Mouse (Mus musculus): ENCODE data around the gene Fbxw9. TPM values are rescaled to one million over a fixed set of nuclear protein-coding genes. Genes with fewer than 3 reads are reported as not detected.
A peak's percentile ranks its signal among the peaks of the same experiment; 100 is the strongest.

Gene Fbxw9
- polyA plus RNA-seq, 1 experiment from 2014 or later = 18.0 TPM

DNA sequence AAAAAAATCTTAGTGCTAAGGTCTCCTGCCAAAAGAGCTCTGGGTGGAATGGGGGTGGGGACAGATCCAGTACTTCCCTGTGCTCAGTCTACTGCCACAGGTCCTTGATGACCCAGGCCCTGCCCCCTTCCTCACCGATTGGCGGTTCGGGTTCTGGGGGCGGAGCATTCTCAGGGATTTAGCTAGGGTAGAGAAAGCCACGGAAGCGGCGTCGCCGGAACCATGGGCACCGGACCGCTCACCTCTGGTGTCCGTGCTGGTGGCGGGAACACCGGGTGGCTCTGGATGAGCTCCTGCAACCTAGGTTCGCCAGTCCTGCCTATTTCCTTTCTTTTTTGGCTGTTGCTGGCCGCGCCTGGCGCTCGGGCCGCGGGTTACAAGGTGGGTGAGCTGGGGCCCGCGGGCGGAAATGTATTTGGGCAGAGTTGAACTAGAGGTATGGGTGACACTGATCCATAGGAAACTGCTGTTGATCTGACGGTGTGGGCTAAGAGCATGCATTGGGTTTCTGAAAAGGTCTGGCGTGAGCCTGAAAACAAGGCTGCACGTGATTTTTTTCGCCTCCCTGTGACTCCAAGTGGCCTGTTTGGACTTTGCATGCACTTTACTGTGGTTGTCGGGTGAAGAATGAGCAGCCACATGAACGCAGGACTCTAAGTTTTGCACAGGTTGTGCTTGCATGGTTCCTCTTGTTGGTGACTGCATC lies 23.4 kb downstream of the Fbxw9 start, which contains the start of gene Man2b1:
Gene Man2b1 (plus strand): TSS at position 163 of the 706 bp plus-strand sequence.
- DNase-seq (ENCODE audit: low spot score) = peak; percentile 87

- no peak for DNase-seq (ENCODE audit: low spot score)
Observed at GRCm38 (mm10) chr8:85084633-85085032, 24.8 kb downstream of the Fbxw9 start.

GRCm38 (mm10) chr8:85086238-85086637 lies 26.4 kb downstream of the Fbxw9 start:
- DNase-seq (ENCODE audit: low spot score) = no peak

DNA sequence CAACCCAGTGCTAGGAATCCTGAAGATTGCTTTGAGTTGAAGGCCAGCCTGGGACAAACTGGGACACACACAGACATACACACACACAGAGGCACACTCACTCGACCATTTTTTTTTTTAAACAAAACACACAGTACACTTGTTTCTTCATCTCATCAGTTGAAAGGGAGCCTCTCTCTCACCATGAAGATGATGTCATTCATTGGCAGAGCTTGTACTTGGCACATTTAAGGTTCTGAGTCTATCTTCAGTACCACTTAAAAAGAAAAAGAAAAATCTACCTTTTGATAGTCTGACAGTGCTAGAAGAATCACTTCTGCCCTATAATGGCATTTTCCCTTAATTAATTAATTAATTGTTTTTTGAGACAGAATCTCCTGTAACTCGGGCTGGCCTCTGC lies 28.9 kb downstream of the Fbxw9 start:
- no peak for DNase-seq (ENCODE audit: low spot score)

DNA sequence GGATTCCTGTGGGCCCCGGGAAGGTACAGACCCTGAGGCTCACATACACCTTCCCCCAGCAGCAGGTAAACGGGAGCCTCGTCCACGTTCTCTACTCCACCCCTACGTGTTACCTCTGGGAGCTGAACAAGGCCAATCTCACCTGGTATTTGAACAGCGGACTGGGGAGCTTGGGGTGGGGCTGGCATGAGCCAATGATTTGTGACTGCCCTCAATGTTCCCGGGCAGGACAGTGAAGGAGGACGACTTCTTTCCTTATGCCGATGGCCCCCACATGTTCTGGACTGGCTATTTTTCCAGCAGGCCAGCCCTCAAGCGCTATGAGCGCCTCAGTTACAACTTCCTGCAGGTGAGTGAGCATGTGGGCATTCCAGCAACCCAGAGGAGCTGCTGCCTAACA lies 31.0 kb downstream of the Fbxw9 start:
- no peak for DNase-seq (ENCODE audit: low spot score)

- no peak for DNase-seq (ENCODE audit: low spot score)
Observed at GRCm38 (mm10) chr8:85091526-85092090, 31.8 kb downstream of the Fbxw9 start.

DNA sequence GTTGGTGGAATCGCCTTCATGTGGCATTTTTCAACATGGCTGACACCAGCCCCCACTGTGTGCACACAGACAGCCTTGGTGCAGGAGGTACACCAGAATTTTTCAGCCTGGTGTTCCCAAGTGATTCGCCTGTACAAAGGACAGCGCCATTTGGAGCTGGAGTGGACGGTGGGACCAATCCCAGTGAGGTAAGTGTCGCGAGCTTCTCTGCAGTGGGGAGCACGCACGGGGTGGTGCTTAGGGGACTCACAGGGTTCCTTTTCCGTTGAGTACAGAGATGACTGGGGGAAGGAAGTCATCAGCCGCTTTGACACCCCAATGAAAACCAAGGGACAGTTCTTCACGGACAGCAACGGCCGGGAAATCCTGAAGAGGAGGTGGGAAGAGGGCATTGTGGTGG lies 35.2 kb downstream of the Fbxw9 start:
- no peak for DNase-seq (ENCODE audit: low spot score)

- DNase-seq (ENCODE audit: low spot score) = no peak
Observed at GRCm38 (mm10) chr8:85095566-85095965, 35.7 kb downstream of the Fbxw9 start.

GRCm38 (mm10) chr8:85096196-85096595 lies 36.3 kb downstream of the Fbxw9 start:
- no peak for DNase-seq (ENCODE audit: low spot score)

GRCm38 (mm10) chr8:85096850-85097249 lies 37.0 kb downstream of the Fbxw9 start:
- no peak for DNase-seq (ENCODE audit: low spot score)

DNA sequence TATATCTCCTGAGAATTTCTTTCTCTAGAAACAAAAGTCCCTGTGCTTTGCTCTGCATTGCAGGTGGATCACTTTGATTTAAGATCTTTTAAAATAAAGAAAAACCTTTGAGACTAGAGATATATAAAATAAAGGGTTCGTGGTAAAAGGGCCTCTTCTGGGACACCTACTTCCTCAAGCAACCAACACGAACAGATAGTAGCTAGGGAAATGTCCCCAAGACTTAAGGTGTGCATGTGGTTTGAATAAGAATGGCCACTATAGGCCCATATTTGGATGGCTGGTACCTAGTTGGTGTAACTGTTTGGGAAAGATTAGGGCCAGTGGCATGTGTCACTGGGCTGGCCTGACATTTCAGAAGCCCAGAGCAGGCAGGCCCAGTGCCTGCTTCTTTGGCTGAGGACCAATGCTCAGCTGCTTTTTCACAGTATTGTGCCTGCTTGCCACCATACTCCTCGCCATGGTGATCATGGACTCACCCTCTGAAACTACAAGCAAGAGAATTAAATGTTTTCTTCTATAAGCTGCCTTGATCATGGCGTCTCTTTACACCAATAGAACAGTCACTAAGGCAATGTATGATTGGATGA lies 40.3 kb downstream of the Fbxw9 start:
- DNase-seq (ENCODE audit: low spot score) = no peak

DNA sequence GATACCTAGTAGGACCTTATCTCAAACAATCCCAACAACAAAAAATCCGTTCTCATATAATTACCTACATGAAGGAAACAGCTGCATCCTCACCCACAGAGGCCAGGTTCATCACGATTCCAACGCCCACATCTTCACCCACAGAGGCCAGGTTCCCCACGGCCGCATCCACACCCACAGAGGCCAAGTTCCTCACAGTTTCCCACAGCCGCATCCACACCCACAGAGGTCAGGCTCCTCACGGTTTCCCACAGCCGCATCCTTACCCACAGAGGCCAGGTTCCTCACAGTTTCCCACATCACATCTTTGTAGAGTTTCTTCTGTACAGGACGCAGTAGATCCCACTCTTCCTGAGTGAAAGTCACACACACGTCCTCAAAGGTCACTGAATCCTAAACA lies 53.4 kb downstream of the Fbxw9 start:
- no peak for DNase-seq (ENCODE audit: low spot score)

- DNase-seq (ENCODE audit: low spot score) = no peak
Observed at GRCm38 (mm10) chr8:85115501-85115900, 55.6 kb downstream of the Fbxw9 start.

Small RNAs within 50 kb of the gene (microRNA-seq; reads per million reads assigned to microRNA genes)
- gene Gm23388 (ENCODE audit: borderline number of aligned reads) = not detected
- gene Mir7070 (ENCODE audit: borderline number of aligned reads) = not detected

Other genes starting within 250 kb of the Fbxw9 start
- 4.0 and 4.4 TPM in 2 replicates for gene Dand5, start 237.2 kb upstream of the Fbxw9 start, polyA plus RNA-seq (2015; fragmentation: Nextera tagmentation; extraction: Ambion mirVana)
- gene Gadd45gip1, start 228.5 kb upstream of the Fbxw9 start, polyA plus RNA-seq (2015; fragmentation: Nextera tagmentation; extraction: Ambion mirVana) = 56.4 and 57.4 TPM in 2 replicates
- 120 and 141 TPM in 2 replicates for gene Rad23a, start 219.4 kb upstream of the Fbxw9 start, polyA plus RNA-seq (2015; fragmentation: Nextera tagmentation; extraction: Ambion mirVana)
- 383 and 479 TPM in 2 replicates for gene Calr, start 213.1 kb upstream of the Fbxw9 start, polyA plus RNA-seq (2015; fragmentation: Nextera tagmentation; extraction: Ambion mirVana)
- gene Farsa, start 203.1 kb upstream of the Fbxw9 start, polyA plus RNA-seq (2015; fragmentation: Nextera tagmentation; extraction: Ambion mirVana) = 92.4 and 93.1 TPM in 2 replicates
- 104 and 110 TPM in 2 replicates for gene Syce2, start 187.9 kb upstream of the Fbxw9 start, polyA plus RNA-seq (2015; fragmentation: Nextera tagmentation; extraction: Ambion mirVana)
- 27.1 and 29.1 TPM in 2 replicates for gene Gcdh, start 166.1 kb upstream of the Fbxw9 start, polyA plus RNA-seq (2015; fragmentation: Nextera tagmentation; extraction: Ambion mirVana)
- gene Klf1, start 158.1 kb upstream of the Fbxw9 start, polyA plus RNA-seq (2015; fragmentation: Nextera tagmentation; extraction: Ambion mirVana) = 0.37 and 0.43 TPM in 2 replicates
- gene Dnase2a, start 151.5 kb upstream of the Fbxw9 start, polyA plus RNA-seq (2015; fragmentation: Nextera tagmentation; extraction: Ambion mirVana) = 12.8 and 12.9 TPM in 2 replicates
- 0.08 and 0.22 TPM in 2 replicates for gene Mast1, start 122.7 kb upstream of the Fbxw9 start, polyA plus RNA-seq (2015; fragmentation: Nextera tagmentation; extraction: Ambion mirVana)
- gene Rtbdn, start 113.1 kb upstream of the Fbxw9 start, polyA plus RNA-seq (2015; fragmentation: Nextera tagmentation; extraction: Ambion mirVana) = 0.10 and 0.23 TPM in 2 replicates
- not detected in 2 replicates for gene Gm49661, start 90.6 kb upstream of the Fbxw9 start, polyA plus RNA-seq (2015; fragmentation: Nextera tagmentation; extraction: Ambion mirVana)
- gene Prdx2, start 90.5 kb upstream of the Fbxw9 start, polyA plus RNA-seq (2015; fragmentation: Nextera tagmentation; extraction: Ambion mirVana) = 450 and 476 TPM in 2 replicates
- 150 TPM in 2 replicates for gene Rnaseh2a, start 90.3 kb upstream of the Fbxw9 start, polyA plus RNA-seq (2015; fragmentation: Nextera tagmentation; extraction: Ambion mirVana)
- 71.2 and 71.6 TPM in 2 replicates for gene Junb, start 81.3 kb upstream of the Fbxw9 start, polyA plus RNA-seq (2015; fragmentation: Nextera tagmentation; extraction: Ambion mirVana)
- gene Hook2, start 69.5 kb upstream of the Fbxw9 start, polyA plus RNA-seq (2015; fragmentation: Nextera tagmentation; extraction: Ambion mirVana) = 14.9 and 16.0 TPM in 2 replicates
- 0.12 TPM in 1 of 2 replicates, not detected in the other for gene Best2, start 45.5 kb upstream of the Fbxw9 start, polyA plus RNA-seq (2015; fragmentation: Nextera tagmentation; extraction: Ambion mirVana)
- gene Asna1, start 34.8 kb upstream of the Fbxw9 start, polyA plus RNA-seq (2015; fragmentation: Nextera tagmentation; extraction: Ambion mirVana) = 90.7 and 95.8 TPM in 2 replicates
- 172 and 191 TPM in 2 replicates for gene Trir, start 33.2 kb upstream of the Fbxw9 start, polyA plus RNA-seq (2015; fragmentation: Nextera tagmentation; extraction: Ambion mirVana)
- gene Tnpo2, start 23.1 kb upstream of the Fbxw9 start, polyA plus RNA-seq (2015; fragmentation: Nextera tagmentation; extraction: Ambion mirVana) = 27.4 and 29.0 TPM in 2 replicates
- not detected in 2 replicates for gene Gm5741, start 7.9 kb downstream of the Fbxw9 start, polyA plus RNA-seq (2015; fragmentation: Nextera tagmentation; extraction: Ambion mirVana)
- gene Dhps, start 11.7 kb downstream of the Fbxw9 start, polyA plus RNA-seq (2015; fragmentation: Nextera tagmentation; extraction: Ambion mirVana) = 78.0 and 80.5 TPM in 2 replicates
- gene Wdr83os, start 20.7 kb downstream of the Fbxw9 start, polyA plus RNA-seq (2015; fragmentation: Nextera tagmentation; extraction: Ambion mirVana) = 142 and 149 TPM in 2 replicates
- 53.4 and 54.2 TPM in 2 replicates for gene Wdr83, start 21.3 kb downstream of the Fbxw9 start, polyA plus RNA-seq (2015; fragmentation: Nextera tagmentation; extraction: Ambion mirVana)
- 64.0 and 68.4 TPM in 2 replicates for gene Man2b1, start 23.2 kb downstream of the Fbxw9 start, polyA plus RNA-seq (2015; fragmentation: Nextera tagmentation; extraction: Ambion mirVana)
- gene Zfp791, start 63.0 kb downstream of the Fbxw9 start, polyA plus RNA-seq (2015; fragmentation: Nextera tagmentation; extraction: Ambion mirVana) = 0.50 and 0.53 TPM in 2 replicates
- 0.05 TPM in 1 of 2 replicates, not detected in the other for gene Cks1brt, start 91.9 kb downstream of the Fbxw9 start, polyA plus RNA-seq (2015; fragmentation: Nextera tagmentation; extraction: Ambion mirVana)
- gene Olfr371, start 165.9 kb downstream of the Fbxw9 start, polyA plus RNA-seq (2015; fragmentation: Nextera tagmentation; extraction: Ambion mirVana) = not detected in 2 replicates
- 108 and 112 TPM in 2 replicates for gene Orc6, start 239.6 kb downstream of the Fbxw9 start, polyA plus RNA-seq (2015; fragmentation: Nextera tagmentation; extraction: Ambion mirVana)
- gene Vps35, start 239.7 kb downstream of the Fbxw9 start, polyA plus RNA-seq (2015; fragmentation: Nextera tagmentation; extraction: Ambion mirVana) = 111 and 116 TPM in 2 replicates

Data from thymus, postnatal 0 days (tissue).